Mouse (Mus musculus) megakaryocyte, adult 5-6 weeks (primary cell): ENCODE measurements around the gene Spata9. TPM values are rescaled to one million over a fixed set of nuclear protein-coding genes. Genes with fewer than 3 reads are reported as not detected.
"Not testable (repeated sequence)": the region's sequence is repeated elsewhere in the genome, so short reads cannot be mapped to it uniquely, and the experiment has no call there.

Experiments
- ATAC-seq: 2 replicates; pipeline ENCODE4 v1.8.0; 2016; ENCODE audit warnings: mild to moderate bottlenecking, inconsistent platforms; ENCODE audit not compliant: poor library complexity, severe bottlenecking
- total RNA-seq, 2 experiments: library from RNA; stranded (forward) in 1 of 2; stranded (reverse) in 1 of 2; fragments of 153-499, 151-499 nt in 1 of 2; fragments of 221-1000, 200-1000 nt in 1 of 2; gene quantifications; 2 replicates each; pipeline versions ENCODE4 v1.2.3 to v1.2.4; 2015 to 2017

The Spata9 gene
- not detected in 2 replicates for total RNA-seq (2015)
- total RNA-seq (2017) = 0.73 TPM in 1 of 2 replicates, not detected in the other

DNA sequence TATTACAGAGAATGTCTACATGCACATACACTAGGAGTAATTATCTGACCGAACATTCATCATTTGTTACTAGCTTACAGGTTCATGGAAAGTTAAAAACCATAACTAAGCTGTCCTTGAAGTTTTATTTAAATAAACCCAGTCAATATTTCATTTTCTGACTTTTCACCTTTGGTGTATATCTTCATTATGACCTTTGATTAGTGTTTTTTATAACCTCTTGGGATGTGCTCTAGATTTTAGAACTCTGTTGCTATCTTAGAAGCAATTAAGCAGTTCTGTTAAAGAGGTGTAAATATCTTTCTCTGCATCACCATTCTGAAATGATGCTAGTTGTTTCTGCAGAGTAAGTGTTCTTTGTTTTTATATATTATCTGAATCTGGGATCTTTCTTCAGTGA, at the start of gene Spata9:
Gene Spata9, plus strand, starts transcription at position 301 of the 400 bp plus-strand sequence.
- no peak for ATAC-seq

DNA sequence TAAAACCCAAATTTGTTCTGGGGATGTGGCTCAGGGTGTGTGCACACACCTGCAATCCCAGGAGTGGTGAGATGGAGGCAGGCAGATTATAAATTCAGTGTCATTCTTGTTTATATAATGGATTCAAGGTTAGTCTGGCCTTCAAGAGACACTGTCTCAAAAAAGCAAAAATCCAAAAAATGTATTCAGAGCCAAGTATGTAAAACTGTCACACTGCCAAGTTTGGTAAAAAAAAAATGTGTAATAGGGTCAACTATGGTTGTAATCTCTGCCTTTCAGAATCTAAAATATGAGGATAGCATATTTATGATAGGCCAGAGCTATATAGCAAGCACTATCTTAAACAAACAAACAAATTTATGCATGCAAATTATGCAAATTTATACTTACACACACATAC, 39.0 kb upstream of the Spata9 start:
- ATAC-seq = no peak

DNA sequence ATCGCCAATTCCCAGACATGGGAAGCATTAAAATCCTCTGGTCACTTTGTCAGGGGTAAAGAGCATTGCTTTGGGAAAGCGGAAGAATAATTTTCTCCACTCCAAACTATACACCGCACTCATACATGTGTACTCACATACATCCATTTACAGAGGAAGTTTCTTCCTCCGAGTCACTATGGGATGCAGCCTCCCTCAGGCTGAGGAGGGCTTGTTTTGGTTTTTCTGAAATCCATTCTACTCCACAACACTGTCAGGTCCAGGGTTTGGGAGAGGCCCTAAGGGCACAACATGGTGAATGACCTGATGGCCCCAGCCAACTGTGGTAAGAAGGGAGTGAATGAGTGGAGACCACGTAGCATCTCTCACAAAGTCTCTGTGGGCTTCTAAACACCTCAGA, 37.9 kb upstream of the Spata9 start:
- ATAC-seq = not testable (repeated sequence)

DNA sequence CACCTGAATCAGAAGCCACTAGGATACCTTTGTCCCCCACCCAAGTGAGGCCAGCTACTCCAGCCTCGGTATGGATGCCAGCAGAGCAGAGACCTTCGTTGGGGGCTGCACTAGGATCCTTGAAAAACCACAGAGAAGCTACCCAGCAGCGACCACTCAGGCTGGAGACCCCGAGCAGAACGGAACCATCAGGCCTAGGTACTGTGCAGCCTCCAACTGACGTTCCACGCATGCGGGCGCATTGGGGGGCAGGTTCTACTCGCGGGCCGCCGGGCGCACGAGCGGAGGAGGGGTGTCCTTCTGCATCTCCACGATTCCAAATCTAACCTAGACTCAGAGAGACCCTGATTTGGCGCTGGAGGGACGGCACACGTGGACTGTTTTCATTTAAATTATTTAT, 36.9 kb upstream of the Spata9 start:
- ATAC-seq = no peak

DNA sequence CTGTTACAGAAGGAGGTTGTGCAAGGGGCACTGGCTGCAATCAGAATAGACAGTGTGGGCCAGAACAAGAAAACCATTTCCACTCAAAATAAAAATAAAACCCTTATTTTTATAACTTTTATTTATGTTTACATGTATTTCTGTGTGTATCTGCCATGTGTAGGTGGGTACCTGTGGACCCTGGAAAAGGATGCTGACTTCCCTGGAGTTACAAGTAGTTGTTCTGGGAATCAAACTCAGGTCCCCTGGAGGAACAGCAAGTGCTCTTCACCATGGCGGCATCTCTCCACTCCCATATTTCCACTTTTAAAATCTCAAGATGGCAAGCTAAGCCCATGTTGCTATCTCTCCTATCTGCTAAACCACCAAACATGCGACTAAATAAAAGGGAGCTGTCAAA, 36.3 kb upstream of the Spata9 start:
- no peak for ATAC-seq

DNA sequence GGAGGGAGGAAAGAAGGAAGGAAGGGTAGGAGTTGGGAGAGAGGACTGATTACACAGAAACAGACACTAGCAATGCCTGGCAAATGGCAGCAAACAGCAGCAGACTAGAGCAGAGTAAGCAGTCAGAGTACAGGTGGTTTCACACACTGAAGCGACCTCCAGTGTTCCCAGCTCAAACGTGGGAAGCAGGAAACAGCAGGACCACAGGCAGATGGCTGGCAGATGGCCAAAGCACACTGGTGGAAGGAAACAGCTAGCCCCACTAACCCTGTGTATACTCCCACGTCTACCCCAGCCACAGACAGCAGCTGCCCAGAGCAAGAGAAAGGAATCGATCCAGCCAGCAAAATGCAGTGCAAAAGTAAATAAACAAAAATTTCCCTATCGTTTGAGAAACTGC, 35.9 kb upstream of the Spata9 start:
- ATAC-seq = no peak

DNA sequence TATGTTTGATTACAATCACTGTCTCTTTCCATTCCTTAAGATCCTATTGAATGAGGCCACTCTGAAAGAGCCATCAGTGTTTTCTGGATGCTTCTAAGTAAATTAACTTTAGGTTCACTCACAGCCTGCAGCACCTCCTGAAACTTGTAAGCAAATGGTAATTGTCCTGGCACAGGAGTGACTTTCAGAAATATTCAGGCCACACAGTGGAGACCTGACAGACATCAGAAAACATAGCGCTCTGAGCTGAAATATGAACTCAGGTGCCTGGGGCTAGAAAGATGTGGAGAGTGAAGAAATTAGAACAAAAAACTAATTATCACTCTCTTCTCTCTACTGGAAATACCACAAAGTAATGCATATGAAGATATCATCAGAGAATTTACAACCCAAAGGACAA, 33.7 kb upstream of the Spata9 start:
- no peak for ATAC-seq

DNA sequence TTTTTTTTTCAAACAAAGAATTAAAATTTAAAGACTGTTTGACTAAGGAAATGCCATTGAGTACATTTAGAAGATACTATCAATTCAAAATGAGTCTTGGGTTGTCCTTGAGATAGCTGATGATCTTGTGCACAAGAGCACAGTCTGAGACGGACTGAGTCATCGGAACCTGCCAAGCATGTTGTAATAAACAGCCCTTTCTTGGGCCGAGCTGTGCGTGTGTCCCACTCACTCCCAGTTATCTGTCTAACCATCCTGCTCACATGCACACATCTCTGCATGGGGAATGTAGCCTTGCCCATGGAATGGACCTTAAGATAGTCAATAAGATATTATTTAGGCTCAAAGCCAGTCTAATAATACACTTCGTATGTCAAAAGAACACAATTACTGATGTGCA, 28.1 kb upstream of the Spata9 start:
- ATAC-seq = no peak

DNA sequence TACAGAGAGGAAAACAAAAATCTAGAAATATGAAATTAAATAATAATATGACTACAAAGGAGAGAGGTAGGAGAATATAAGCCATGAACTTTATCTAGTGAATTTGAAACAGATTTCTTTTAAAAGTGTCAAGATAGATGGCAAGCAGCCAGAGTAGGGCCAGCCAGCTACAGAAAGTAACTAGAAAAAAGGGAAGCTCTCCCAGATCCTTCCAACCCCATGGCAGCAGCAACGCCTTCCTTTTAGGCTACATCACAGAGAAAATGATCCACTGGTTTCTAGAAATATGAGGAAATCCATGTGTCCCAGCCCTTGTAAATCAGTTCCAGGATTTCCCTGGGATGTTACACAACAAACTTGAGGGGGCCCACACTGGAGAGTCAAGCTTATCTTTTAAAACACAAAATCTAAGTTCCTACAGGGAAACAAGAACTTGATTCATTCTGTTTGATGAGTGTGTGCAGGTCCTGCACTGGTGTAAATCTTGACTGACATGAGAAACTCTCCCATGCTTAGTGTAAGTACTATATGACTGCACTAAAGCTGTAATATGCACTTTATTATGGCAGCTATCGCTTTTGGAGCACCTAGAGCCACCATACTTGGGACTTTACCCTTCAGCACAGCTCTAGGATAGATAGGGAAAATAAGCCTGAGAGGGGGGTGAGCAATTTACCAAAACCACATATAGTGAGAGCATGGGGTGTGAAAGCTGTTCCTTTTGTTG, 26.0 kb upstream of the Spata9 start:
- ATAC-seq = no peak

DNA sequence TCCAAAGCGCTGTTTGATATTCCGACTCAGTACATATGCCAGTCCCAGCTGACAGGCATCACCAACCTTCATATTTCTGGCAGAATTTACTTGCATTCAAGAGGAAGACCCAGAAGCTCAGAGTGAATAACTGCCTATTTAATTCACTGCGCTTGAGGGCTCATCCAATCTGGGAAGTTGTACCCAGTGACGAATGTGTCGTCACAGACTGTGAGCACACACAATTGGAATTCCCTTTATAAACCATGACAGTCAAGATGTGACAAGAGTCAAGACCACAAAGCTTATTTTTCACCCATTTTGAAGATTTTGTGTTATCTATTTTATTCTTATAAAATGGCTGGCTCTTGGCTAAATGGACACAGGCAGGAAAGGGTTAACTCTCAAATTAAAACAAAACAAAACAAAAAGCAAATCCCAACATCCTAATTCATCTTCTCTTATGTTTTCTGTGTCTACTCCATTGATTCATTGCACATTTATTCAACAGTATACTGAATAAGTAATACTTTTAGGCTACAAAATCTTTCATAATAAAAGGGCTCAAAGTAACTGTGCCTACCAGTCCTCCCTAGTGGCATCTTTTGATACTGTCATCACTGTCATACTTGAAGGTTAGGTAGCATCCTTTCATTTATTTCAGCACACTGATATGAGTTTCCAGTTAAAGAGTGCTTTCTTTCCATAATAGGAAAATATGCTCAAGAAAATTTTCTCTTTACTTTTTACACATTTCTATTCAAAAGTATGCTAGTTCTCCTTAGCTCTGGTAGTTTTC, 25.2 kb upstream of the Spata9 start:
- ATAC-seq = no peak

DNA sequence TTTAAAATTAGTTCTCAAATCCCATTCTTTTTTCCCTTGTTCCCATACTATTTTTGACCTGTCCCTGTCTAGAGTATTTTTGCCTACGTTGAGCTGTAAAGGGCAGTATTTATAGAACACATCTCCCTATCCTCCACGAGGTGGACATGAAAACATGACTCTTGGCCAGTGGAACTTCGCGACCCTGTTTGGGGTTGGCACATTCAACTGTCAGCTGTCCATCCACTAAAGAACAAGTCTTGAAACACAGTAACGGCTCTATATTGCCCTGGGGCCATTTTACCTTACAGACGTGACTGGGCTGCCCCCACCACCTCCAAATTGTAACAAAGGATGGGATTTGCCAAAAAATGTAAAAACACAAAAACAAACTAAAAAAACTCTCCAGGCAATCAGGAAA, 24.2 kb upstream of the Spata9 start:
- no peak for ATAC-seq

DNA sequence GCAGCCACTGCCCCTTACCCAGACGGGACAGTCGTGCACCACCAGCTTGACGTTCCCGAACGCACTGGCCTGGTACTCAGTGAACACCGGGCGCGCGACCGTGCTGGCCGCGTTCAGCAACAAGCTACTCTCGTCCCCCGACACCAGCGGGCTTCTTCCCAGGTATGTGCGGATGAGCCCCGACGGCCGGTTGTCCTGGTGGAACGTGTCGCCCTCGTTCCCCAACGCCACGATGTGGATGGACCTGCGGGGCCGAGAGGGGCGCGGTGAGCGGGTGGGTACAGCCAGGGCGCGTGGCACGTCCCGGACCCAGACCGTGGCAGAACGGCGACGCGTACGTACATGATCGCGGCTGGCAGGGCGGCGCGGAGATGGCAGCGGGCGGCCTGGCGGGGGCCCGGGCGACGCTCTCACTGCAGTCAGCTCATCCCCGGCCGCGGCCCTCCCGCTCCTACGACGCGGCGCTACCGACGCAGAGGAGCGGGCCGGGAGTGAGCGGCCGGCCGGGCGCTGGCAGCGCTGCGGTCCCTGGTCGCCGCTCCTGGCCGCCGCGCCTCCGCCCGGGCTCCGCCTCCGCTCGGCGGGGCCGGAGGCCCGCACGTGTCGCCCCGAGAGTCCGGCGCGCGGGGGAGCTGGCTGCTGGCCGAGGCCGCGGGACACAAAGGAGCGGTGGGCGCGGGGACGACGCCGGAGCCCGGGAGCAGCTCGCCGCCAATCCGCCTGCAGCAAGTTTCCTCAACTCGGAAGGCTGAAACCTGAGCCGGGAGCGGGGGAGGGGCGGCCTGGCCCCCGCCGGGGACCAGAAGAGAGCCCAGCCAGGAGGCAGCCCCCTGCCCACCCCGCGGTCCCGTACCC, 23.5 kb upstream of the Spata9 start, which contains the start of gene Rhobtb3:
Gene Rhobtb3, minus strand, starts transcription at position 737 of the 855 bp plus-strand sequence.
- ATAC-seq = peak; percentile 59

DNA sequence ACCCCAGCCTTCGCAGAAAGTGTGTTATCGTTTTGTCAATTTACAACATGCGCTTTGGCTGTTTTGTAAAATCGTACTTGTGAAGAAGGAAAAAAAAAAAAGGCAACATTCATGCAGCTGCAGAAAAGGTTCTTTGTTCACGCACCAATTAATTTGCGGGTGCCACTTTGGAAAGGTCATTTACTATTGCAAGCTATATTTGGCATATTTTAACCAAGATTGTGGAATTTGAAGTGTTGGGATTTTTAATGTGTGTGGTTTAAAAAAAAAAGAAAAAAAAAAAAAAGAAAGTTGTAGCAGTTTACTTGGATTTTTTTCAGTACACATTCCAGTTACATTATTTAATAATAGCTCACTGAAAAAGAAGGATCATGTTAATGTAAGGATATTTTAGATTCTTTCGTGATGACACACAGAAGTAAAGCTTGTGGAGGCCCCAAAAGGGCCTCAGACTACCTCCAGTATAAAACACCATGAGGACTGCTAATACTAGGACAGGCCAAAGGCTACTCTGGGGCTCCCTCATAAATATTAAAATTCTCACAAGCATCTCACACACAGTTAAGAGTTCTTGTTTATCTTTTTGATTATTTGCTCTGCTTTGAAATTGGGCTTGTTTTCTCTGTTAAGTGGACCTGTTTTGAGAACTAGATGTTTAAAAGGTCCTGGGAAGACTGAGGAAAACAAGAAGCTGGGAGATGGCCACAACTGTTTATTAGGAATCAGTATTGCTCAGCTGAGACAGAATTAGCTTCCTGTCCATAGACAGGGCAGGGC, 22.7 kb upstream of the Spata9 start:
- no peak for ATAC-seq

DNA sequence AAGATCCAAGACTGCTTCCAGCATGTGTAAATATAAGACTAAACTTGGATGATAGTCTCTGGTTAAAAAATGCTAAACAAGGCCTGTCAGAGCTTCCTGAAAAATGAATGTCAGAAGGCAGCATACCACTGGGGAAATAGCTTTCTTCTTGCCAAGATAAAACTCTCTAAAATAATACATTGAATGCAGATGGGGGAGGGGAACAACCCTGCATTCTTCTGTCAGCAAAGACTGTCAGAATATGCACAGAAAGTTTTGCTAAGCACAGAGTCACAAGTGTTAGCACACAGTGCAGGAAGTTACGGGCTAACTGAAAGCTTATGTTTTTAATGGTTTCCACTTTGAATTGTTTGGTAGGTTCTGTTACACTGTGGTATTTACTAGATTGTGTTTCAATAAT, 16.7 kb upstream of the Spata9 start:
- no peak for ATAC-seq

DNA sequence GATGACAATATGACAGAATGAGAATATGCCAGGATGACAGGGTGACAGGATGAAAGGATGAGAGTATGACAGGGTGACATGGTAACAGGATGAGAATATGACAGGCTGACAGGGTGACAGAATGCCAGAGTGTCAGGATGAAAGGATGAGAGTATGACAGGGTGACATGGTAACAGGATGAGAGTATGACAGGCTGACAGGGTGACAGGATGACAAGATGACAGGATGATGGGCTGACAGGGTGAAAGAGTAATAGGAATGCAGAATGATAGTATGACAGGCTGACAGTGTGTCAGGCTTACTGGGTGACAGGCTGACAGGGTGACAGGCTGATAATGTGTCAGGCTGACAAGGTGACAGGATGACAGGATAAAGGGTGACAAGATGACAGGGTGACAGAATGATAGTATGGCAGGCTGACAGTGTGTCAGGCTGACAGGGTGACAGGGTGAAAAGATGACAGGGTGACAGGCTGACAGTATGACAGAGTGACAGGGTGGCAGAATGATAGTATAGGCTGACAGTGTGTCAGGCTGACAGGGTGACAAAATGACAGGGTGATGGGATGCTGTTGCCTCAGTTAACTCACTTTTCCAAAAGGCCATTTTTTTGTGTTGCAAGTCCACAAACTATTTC, 11.5 kb upstream of the Spata9 start:
- no peak for ATAC-seq

DNA sequence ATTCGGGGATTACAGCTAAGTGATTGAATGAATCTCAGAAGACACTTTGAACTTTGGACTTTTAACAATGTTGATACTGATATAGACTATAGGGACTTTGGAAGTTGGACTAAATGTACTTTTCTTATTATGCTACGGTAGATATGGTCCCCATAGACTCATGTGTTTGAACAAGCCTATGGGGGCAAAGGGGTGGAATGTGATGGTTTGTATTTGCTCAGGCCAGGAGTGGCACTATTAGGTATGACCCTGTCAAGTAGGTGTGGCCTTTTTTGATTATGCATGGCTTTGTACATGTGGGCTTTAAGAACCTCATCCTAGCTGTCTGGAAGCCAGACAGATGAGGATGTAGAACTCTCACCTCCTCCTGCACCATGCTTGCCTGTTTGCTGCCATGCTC, 7.5 kb downstream of the Spata9 start:
- no peak for ATAC-seq

DNA sequence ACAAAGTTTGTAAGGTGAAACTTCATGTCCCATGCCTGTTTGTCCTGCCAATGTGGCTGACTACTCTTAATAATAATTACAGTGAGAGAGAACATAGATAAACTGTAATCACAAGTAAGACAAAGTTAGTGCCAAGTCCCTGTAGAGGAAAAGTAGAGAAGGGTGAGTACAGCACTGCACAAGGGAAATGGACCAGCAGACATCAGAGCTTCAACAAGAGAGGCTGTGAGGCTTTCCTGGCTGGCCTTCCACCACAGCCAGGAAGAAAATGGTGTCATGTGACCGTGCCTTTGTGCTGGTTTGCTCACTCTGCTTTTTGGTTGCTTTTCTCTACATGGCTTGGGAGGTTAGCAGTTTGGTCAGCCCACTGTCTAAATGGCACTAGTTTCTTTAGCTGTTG, 8.7 kb downstream of the Spata9 start:
- ATAC-seq = no peak

DNA sequence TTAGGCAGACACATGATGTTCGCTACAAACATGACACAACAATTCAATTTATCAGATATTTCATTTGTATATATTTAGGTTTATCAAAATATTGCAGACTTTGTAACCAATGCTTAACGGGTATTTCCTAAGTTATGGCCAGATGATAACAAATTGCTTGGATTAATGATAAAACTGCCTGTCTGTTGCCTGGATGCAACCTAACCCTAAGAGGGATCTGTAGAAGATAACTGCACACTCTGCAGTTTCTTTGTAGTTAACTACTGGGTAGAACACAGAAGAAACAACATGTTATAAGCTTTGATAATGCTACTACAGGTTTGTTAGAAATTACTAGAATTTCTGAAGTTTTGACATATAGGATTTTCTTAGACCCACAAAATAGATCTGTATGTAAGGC, 9.3 kb downstream of the Spata9 start:
- no peak for ATAC-seq

DNA sequence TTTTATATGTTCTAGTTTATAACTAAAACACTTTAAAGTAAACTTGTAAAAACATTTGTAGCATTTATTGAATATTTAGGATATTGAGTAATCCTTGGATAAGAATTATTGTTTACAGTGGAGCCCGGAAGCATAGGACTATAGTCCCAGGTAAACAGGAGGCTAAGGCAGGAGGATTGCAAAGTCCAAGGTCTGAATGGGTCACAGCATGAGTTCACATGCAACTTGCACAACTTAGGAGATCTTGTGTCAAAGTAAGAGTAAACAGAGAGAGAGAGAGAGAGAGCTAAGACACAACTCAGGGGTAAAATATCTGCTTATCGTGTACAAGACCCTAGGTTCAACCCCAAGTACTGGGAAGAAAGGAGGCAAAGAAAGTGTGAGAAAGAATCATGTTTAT, 9.7 kb downstream of the Spata9 start:
- ATAC-seq = no peak

DNA sequence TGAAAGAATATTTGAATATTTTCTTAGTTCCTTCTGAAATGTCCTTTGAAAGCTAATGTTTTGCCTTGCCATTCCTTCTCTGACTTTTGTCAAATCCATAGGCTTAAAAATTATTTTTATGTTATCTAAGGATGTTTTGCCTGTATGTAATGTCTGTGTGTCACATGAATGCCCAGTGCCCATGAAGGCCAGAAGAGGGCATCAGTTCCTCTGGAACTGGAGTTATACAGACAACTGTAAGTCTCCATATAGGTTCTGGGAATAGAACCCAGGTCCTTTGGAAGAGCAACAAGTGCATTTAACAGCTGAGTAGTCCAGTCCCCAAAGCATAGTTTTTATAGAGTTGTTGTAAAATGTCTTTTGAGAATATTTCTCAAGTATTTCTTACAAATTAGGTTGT, 15.0 kb downstream of the Spata9 start:
- ATAC-seq = peak; percentile 66
